Mouse (Mus musculus): ENCODE measurements at regions not wholly inside any gene's neighbourhood (a gene's known extent, or its start where the extent isn't known, plus 50 kb on each side); places are given as distances from the start of the nearest gene placed in this dataset.

DNA sequence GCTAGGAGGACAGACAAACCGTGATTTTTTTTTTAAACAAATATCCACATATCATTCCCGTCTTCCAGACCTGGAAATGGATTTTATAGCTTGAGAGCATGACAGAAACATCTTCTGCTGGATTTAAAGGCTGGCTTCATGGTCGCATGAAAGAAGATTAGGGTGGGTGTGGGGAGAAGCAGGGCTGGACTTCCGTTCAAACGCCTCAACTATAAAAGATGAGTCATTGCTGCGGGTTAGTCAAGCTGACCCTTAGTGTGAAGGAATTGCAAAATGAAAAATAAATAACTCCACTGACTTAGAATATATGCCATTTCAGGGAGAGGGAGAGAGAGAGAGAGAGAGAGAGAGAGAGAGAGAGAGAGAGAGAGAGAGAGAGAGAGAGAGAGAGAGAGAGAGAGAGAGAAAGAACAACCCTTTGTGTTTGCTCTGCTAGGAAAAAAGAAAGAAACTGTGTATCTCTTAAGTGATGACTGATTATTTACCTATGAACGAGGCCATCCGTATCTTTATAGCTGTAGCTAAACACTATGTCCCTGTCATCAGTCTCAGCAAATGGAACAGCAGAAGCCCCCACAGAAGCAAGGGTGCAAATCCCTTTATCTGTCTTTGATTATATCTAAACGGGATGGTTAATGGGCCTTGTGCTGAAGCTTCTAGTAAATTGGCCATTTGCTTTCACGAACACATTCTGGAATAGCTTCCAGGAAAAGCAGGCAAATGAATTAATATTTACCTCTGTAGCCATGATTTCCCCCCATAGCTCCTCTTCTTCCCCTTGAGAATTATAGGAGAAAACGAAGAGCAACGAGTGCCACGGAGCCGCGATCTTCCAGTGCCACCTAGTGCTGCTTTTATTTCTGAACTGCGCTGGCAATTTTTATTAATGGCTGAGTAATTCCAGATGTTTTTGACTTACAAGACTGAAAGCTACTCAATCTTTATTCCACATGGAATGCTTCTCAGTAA, 199.4 kb upstream of the Tacr3 start:
- TF ChIP-seq ZC3H11A (IDR thresholded peaks at IDR 0.05; ENCODE audit: borderline replicate concordance, low read depth, low read length): no peak
- TF ChIP-seq ZNF384 (IDR thresholded peaks at IDR 0.05; ENCODE audit: low read depth, low read length): no peak
- no peak for TF ChIP-seq CHD2 (IDR thresholded peaks at IDR 0.05; ENCODE audit: low read depth, low read length)
- no peak for TF ChIP-seq MAFK (IDR thresholded peaks at IDR 0.05; ENCODE audit: insufficient read depth, low read depth, low read length)
